Mouse (Mus musculus) olfactory bulb, adult 2 months (tissue): ENCODE measurements around the gene Rtn2. TPM values are rescaled to one million over a fixed set of nuclear protein-coding genes. Genes with fewer than 3 reads are reported as not detected.

ENCODE experiments used
- H3K27ac ChIP-seq: fragments of 200-500 bp; 2 replicates; pipeline ENCODE4 v1.5.1; 2012; ENCODE audit warnings: low read depth, low read length; ENCODE audit not compliant: insufficient read depth
- H3K4me1 ChIP-seq: fragments of 200-500 bp; 2 replicates; pipeline ENCODE4 v1.6.1; 2012; ENCODE audit warnings: low read length; ENCODE audit not compliant: control insufficient read depth, insufficient read depth
- H3K4me3 ChIP-seq: fragments of 200-500 bp; 2 replicates; pipeline ENCODE4 v1.5.1; 2012; ENCODE audit warnings: mild to moderate bottlenecking, low read depth, low read length, moderate library complexity; ENCODE audit not compliant: insufficient read depth
- CTCF ChIP-seq: fragments of 200-500 bp; IDR thresholded peaks from 2 replicates; pipeline ENCODE4 v1.5.1; 2012; ENCODE audit warnings: low read depth, mild to moderate bottlenecking, low read length, moderate library complexity; ENCODE audit not compliant: insufficient read depth
- POLR2A ChIP-seq: fragments of 200-500 bp; IDR thresholded peaks from 2 replicates; pipeline ENCODE4 v1.6.1; 2012; ENCODE audit warnings: mild to moderate bottlenecking, low read depth, low read length, moderate library complexity; ENCODE audit not compliant: insufficient read depth
- WGBS: fragments of 180-500 bp; shearing (Covaris S2); methylation state at CpG from one replicate; pipeline ENCODE4 v1.1.7; 2018; 5-methylcytosine and 5-hydroxymethylcytosine counted together
- polyA plus RNA-seq: library from polyadenylated mRNA; stranded (reverse); fragments of >200 nt; gene quantifications from 2 replicates; pipeline ENCODE4 v1.2.4, GENCODE M21; 2012; ENCODE audit warnings: low replicate concordance; ENCODE audit not compliant: missing spikeins, insufficient read depth, insufficient read length

Gene Rtn2
- polyA plus RNA-seq, 1 experiment = not detected

DNA sequence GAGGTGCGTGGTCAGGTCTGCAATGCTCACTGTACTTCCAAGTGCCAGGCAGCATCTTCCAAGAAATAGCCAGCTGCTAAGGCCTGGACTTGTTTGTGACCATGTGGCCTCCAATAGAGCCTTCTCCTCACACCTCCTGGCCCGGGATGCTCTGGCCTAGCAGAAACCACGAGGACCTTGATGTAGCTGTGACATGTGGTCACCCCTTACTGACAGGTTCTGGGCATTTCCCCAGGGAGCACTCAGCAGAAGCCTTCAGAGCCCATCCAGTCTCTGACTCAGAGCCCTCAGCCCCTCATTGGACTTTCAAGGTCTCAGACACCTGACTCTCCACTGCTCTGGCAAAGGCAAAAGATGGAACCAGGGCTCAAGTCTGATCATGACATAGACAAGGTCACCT is 37.3 kb upstream of the Rtn2 start:
- WGBS = 66% methylated on average over 3 of the region's 3 CpGs
- H3K4me1 ChIP-seq = peaks cover 8% of the 10 kb centered on the region; the same call in 1 of the 2 replicates
- H3K27ac ChIP-seq = no peak overlapping the region
- TF ChIP-seq POLR2A (no peak), CTCF (no peak)
- H3K4me3 ChIP-seq = no peak overlapping the region

DNA sequence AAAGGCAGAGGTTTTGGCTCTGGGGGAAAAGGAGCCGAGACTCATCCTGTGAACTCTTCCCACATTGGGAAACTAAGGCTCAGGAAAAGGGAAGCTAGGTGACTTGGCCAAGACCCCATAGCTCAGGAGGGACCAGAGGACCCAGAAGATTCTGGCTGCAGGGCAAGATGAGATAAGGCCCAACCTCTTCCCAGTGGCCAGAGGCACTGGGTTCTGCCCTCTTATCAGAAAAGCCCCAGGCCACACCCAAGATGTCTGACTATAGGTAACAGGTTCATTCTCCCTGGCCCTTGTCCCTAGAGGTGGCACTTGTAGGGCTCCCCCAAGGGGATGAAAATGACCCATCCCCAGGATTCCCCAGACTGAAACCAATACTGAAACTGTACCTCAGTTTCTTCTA is 35.6 kb upstream of the Rtn2 start:
- TF ChIP-seq CTCF = no peak
- TF ChIP-seq POLR2A = no peak
- Histone ChIP-seq H3K4me3 (no peak overlapping the region), H3K27ac (no peak overlapping the region), H3K4me1 (peaks cover 3% of the 10 kb centered on the region; the same call in 1 of the 2 replicates)
- WGBS = 100% methylated on average over 1 of the region's 1 CpGs

DNA sequence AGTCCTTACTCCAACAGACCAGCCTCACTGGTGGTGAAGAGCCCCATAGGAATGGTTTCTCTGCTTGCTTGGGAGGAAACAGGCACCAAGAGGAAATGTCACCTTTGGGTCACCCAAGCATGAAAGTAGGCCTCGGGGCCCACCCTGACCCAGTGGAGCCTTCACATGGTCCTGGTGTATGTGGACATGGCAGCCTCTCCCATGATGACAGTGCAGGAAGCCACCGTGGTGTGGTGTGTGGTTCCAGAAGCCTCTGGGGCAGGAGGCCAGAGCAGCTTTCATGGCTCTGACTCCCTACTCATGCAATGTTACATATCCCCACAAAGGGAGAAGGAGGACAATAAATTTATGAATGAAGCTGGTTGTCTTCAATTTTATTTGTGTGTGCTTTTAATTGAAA is 34.9 kb upstream of the Rtn2 start:
- Histone ChIP-seq H3K4me1 (peaks cover 3% of the 10 kb centered on the region; the same call in 1 of the 2 replicates), H3K4me3 (no peak overlapping the region), H3K27ac (no peak overlapping the region)
- WGBS = 93% methylated on average over 2 of the region's 2 CpGs
- no peak for TF ChIP-seq CTCF

DNA sequence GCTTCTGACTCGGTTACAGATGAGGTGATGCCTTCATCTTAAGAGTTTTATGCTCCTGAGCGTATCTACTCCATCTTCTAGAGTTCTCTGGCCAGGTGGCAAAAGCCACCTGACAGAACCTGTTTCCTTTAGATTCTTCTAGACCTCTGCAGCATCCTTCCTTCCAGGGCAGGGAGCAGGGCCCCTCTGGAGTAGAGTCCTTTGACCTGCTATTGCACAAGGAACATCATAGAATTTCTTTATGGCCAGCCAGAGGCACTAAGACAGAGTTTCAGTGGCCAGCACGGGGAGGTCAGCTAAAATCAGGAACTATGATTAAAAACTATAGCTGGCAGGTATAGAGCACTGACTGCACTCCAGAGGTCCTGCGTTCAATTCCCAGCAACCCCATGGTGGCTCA is 30.3 kb upstream of the Rtn2 start:
- no peak overlapping the region for H3K4me3 ChIP-seq
- H3K27ac ChIP-seq = no peak overlapping the region
- TF ChIP-seq CTCF = no peak
- no peak for TF ChIP-seq POLR2A
- WGBS = 90% methylated on average over 4 of the region's 4 CpGs
- no peaks in the 10 kb centered on the region for H3K4me1 ChIP-seq

DNA sequence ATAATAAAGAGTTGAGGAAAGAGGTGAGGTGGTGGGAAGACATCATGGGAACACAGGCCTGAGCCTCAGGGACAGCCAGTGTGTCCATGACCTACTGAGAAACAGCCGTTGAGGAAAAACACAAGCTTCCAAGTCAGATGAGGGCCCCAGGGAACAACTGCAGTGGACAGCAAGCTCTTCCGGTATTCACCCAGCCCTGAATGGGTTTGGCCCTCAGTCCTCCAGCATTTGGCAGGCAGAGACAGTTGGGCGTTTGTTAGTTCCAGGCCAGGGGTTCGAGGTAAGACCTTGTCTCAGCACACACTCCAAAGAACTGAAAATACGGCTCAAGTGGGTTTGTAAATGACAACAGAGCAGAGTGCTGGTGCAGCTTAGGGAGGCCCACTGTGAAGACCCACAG is 29.0 kb upstream of the Rtn2 start:
- WGBS = 43% methylated on average over 5 of the region's 5 CpGs

DNA sequence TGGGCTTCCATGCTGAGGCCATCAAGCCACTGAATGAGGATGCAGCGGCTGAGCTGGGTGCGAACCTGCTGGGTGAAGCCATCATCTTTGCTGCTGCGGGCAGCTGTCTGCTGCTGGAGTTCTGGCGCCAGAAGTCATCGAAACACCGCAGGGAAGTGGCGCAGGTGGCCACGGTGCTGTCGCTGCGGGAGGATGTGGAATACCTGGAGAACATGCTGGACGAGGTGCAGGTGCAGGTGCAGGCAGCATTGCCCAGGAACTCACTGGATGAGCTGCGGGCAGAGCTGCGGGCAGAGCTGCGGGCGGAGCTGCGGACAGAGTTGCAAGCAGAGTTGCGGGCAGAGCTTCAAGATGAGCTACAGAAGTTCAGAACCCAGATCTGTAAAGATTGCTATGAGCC is 27.0 kb upstream of the Rtn2 start:
- WGBS = 91% methylated on average over 17 of the region's 17 CpGs
- TF ChIP-seq POLR2A (no peak), CTCF (no peak)
- Histone ChIP-seq H3K4me3 (no peak overlapping the region), H3K4me1 (peaks cover 5% of the 10 kb centered on the region; the same call in 1 of the 2 replicates), H3K27ac (no peak overlapping the region)

More for the DNA sequence above, 29.0 kb upstream of the Rtn2 start:
- TF ChIP-seq POLR2A (no peak), CTCF (no peak)
- no peak overlapping the region for H3K27ac ChIP-seq
- H3K4me1 ChIP-seq = peaks cover 5% of the 10 kb centered on the region; the same call in 1 of the 2 replicates
- no peak overlapping the region for H3K4me3 ChIP-seq

DNA sequence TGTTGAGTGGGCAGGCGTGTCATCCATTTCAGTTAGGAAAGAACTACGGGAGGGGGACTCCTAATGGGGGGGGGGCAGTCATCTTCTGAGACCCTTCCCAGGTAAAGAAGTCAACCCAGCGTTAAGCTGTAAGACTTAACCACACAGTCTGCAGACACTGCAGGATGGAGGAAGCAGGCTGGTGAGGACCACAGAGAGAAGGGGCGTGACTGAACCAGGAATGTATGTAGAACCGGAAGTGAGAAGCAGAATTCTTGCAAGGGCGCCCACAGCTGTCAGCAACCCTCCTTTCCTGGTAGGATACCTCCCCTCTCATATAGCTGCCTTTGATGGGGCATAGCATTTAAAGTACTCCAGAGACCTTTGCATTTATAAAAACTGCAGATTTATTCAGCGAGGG is 25.9 kb upstream of the Rtn2 start:
- H3K4me1 ChIP-seq = peaks cover 5% of the 10 kb centered on the region; the same call in 1 of the 2 replicates
- H3K4me3 ChIP-seq = no peak overlapping the region
- 88% methylated on average over 7 of the region's 7 CpGs for WGBS
- no peak for TF ChIP-seq POLR2A
- TF ChIP-seq CTCF = no peak
- H3K27ac ChIP-seq = no peak overlapping the region

DNA sequence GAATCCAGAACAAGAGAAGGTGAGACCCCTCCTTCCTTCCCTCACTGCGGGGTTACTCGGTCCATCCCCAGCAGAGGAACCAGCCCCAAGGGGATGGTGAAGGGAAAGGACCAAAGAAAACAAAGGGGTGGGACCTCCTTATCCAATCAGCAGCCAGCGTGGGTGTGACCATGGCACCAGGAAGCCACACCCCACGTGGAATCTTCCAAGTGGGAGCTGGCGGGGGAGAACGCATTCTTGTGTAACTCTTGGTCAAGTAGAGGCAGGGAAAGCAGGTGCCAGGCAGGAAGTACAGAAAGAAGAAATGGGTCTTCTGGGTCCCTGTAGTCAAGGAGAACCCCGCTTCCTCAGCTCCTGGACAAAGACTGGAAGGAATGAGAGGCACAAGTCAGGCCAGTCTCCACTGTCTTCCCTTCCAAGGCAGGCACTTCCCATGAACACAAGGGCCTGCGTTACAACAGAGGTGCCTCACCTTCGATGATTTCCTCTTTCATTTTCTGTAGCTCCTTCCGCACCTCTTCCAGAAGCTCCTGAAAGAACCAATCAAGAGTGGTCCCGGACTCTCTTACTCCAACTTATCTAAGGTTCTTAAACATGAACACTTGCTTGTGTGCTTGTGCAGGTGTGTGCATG is 24.9 kb upstream of the Rtn2 start:
- H3K27ac ChIP-seq = no peak overlapping the region
- TF ChIP-seq CTCF (no peak), POLR2A (no peak)
- WGBS = 37% methylated on average over 11 of the region's 11 CpGs
- no peak overlapping the region for H3K4me3 ChIP-seq
- peaks cover 5% of the 10 kb centered on the region; the same call in 1 of the 2 replicates for H3K4me1 ChIP-seq

DNA sequence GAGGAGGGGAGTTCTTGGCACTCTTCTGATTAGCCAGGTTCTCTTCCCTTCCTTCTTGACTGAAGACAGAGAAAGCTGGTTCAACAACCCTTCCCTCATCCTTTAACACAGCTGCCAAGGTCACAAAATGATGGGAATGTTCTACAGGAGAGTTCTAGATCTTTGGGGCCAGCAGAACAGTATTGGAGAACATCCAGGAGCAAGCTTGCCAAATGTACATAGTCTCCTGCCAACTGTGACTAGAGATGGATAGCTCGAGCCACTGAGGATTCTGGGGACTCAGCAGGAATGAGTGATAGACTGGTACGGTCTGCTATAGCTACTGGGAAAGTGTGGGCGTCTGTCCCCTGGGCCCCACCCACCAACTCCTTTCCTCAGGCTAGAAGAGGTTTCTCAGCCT is 24.1 kb upstream of the Rtn2 start:
- Histone ChIP-seq H3K4me3 (no peak overlapping the region), H3K4me1 (peaks cover 5% of the 10 kb centered on the region; the same call in 1 of the 2 replicates), H3K27ac (no peak overlapping the region)
- WGBS = 59% methylated on average over 3 of the region's 3 CpGs
- TF ChIP-seq POLR2A (no peak), CTCF (no peak)
